Mouse (Mus musculus): Measurements from ENCODE around the gene Fam169a. TPM values are rescaled to one million over a fixed set of nuclear protein-coding genes. Genes with fewer than 3 reads are reported as not detected.
"Not testable (repeated sequence)": the region's sequence is repeated elsewhere in the genome, so short reads cannot be mapped to it uniquely, and the experiment has no call there.

Gene Fam169a
- total and polyA plus RNA-seq, 3 experiments, result 0.42 to 0.79 TPM; not detected in 1

DNA sequence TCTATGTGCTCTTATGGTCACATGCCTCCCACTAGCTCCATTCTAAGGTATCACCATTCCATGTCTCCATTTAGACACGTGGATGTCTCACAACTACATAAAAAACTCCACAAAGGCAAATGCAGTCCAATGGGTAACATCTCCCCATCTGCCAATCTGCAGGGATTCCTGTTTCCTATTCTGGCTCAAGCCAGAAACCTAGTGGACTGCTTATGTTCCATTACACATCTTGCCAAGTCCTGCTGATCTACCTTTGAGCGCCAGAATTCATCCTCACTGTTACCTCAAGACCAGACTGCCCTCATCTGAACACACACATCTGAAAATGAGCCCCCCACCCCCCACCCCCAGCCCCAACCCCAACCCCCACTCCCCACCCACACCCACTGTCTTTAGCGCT is 4.9 kb upstream of the Fam169a start:
- TF ChIP-seq BHLHE40 (IDR thresholded peaks at IDR 0.05; ENCODE audit: low read depth, low read length), result no peak
- no peak for TF ChIP-seq ELF1 (IDR thresholded peaks at IDR 0.05; ENCODE audit: low read depth, low read length)
- no peak for TF ChIP-seq CHD2 (IDR thresholded peaks at IDR 0.05; ENCODE audit: low read length)
- no peak for TF ChIP-seq MXI1 (IDR thresholded peaks at IDR 0.05; ENCODE audit: low read depth, low read length)
- DNase-seq (ENCODE audit: extremely low read depth), result no peak
- Histone ChIP-seq H3K9ac (ENCODE audit: insufficient read depth, low read depth) (no peak overlapping the region), H3K79me2 (replicated peaks; ENCODE audit: control insufficient read depth, extremely low read depth, insufficient read depth, poor library complexity, severe bottlenecking) (no peaks in the 10 kb centered on the region), H3K4me1 (ENCODE audit: control insufficient read depth in 1 of 2, insufficient read depth in 2 of 2) (peaks cover 0 to 5% of the 10 kb centered on the region in 2 experiments; a peak in 2 of 4 replicates), H3K4me3 (replicated peaks in 1 of 3; ENCODE audit: low read depth in 2 of 3, low read length in 2 of 3, poor library complexity in 1 of 3) (no peak overlapping the region), H3K9me3 (replicated peaks; ENCODE audit: low read length) (no peaks in the 10 kb centered on the region), H3K27me3 (replicated peaks) (no peaks in the 10 kb centered on the region), H3K4me2 (ENCODE audit: insufficient read depth, low read depth, poor library complexity, severe bottlenecking) (no peak overlapping the region), H3K27ac (ENCODE audit: insufficient read depth, low read depth) (no peak overlapping the region), H3K36me3 (replicated peaks in 1 of 2; ENCODE audit: control insufficient read depth in 1 of 2, insufficient read depth in 1 of 2, low read length in 1 of 2) (no peaks in the 10 kb centered on the region)
- in situ Hi-C loops (cut with MboI; ENCODE audit: low pct_ligation_motif_present, low pct_unique_long_range_greater_than_20kb, low sequenced_read_pairs), result no loop called here
- dilution Hi-C loops (cut with MboI; ENCODE audit: extremely low pct_ligation_motif_present, extremely low pct_unique_long_range_greater_than_20kb, low sequenced_read_pairs), result no loop called here

DNA sequence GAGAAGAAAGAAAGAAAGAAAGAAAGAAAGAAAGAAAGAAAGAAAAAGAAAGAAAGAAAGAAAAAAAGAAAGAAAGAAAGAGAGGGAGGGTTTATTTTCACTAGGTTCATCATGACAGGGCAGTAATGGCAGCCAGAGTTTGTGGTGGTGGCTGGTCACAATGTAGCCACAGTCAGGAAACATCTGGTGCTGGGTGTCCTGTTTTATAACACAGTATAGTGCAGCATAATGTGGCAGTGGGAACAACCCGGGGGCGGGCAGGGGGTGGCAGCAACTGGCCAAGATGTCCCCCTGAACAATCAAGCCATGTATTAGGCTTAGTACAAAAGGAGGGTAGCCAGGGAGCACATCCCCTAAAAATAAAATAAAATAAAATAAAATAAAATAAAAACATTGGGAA is 3.7 kb upstream of the Fam169a start:
- peaks cover 0 to 5% of the 10 kb centered on the region in 2 experiments; a peak in 2 of 4 replicates for H3K4me1 ChIP-seq (ENCODE audit: control insufficient read depth in 1 of 2, insufficient read depth in 2 of 2)
- no peaks in the 10 kb centered on the region for H3K79me2 ChIP-seq (replicated peaks; ENCODE audit: control insufficient read depth, extremely low read depth, insufficient read depth, poor library complexity, severe bottlenecking)
- in situ Hi-C loops (cut with MboI; ENCODE audit: low pct_ligation_motif_present, low pct_unique_long_range_greater_than_20kb, low sequenced_read_pairs) (no loop called here), dilution Hi-C loops (cut with MboI; ENCODE audit: extremely low pct_ligation_motif_present, extremely low pct_unique_long_range_greater_than_20kb, low sequenced_read_pairs) (no loop called here)
- no peaks in the 10 kb centered on the region for H3K27me3 ChIP-seq (replicated peaks)
- no peak overlapping the region for H3K9ac ChIP-seq (ENCODE audit: insufficient read depth, low read depth)
- DNase-seq (ENCODE audit: extremely low read depth), result no peak
- H3K4me2 ChIP-seq (ENCODE audit: insufficient read depth, low read depth, poor library complexity, severe bottlenecking), result no peak overlapping the region
- H3K36me3 ChIP-seq (replicated peaks in 1 of 2; ENCODE audit: control insufficient read depth in 1 of 2, insufficient read depth in 1 of 2, low read length in 1 of 2), result no peaks in the 10 kb centered on the region
- H3K27ac ChIP-seq (ENCODE audit: insufficient read depth, low read depth), result no peak overlapping the region
- H3K9me3 ChIP-seq (replicated peaks; ENCODE audit: low read length), result no peaks in the 10 kb centered on the region
- no peak for TF ChIP-seq CHD2 (IDR thresholded peaks at IDR 0.05; ENCODE audit: low read length)
- TF ChIP-seq MAZ (IDR thresholded peaks at IDR 0.05; ENCODE audit: low read depth, low read length), result no peak
- TF ChIP-seq SMC3 (IDR thresholded peaks at IDR 0.05; ENCODE audit: low read depth, low read length), result no peak
- no peak for TF ChIP-seq POLR2AphosphoS2 (IDR thresholded peaks at IDR 0.05; ENCODE audit: low read depth, low read length)
- no peak overlapping the region for H3K4me3 ChIP-seq (replicated peaks in 1 of 3; ENCODE audit: low read depth in 2 of 3, low read length in 2 of 3, poor library complexity in 1 of 3)

DNA sequence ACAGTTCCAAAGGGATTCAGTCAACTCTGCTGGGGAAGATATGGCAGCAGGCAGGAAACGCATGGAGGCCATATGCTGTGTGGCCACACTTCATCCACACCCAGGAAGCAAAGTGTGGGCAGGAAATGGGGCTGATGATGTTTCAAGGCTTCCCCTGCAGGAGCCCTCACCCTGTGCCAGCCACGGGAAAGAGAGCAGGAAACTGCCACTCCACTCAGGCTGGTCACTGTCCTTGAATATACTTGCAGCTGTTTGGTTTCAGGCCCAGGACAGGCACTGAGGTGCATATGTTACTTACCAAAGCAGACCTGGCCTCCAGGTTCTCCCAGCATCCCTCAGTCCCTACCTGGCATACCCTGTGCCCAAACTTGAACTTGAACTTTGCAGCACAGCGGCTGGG is 2.7 kb upstream of the Fam169a start:
- Histone ChIP-seq H3K36me3 (replicated peaks in 1 of 2; ENCODE audit: control insufficient read depth in 1 of 2, insufficient read depth in 1 of 2, low read length in 1 of 2) (no peaks in the 10 kb centered on the region), H3K4me2 (ENCODE audit: insufficient read depth, low read depth, poor library complexity, severe bottlenecking) (no peak overlapping the region), H3K27ac (ENCODE audit: insufficient read depth, low read depth) (no peak overlapping the region), H3K9ac (ENCODE audit: insufficient read depth, low read depth) (no peak overlapping the region), H3K4me1 (ENCODE audit: control insufficient read depth in 1 of 2, insufficient read depth in 2 of 2) (peaks cover 0 to 5% of the 10 kb centered on the region in 2 experiments; a peak in 2 of 4 replicates), H3K27me3 (replicated peaks) (no peaks in the 10 kb centered on the region), H3K9me3 (replicated peaks; ENCODE audit: low read length) (no peaks in the 10 kb centered on the region), H3K79me2 (replicated peaks; ENCODE audit: control insufficient read depth, extremely low read depth, insufficient read depth, poor library complexity, severe bottlenecking) (no peaks in the 10 kb centered on the region), H3K4me3 (replicated peaks in 1 of 3; ENCODE audit: low read depth in 2 of 3, low read length in 2 of 3, poor library complexity in 1 of 3) (no peak overlapping the region)
- no peak for TF ChIP-seq ETS1 (conservative IDR thresholded peaks at IDR 0.05; ENCODE audit: low read depth, low read length)
- TF ChIP-seq TBP (conservative IDR thresholded peaks at IDR 0.05; ENCODE audit: low read depth, low read length), result no peak
- TF ChIP-seq MYC (IDR thresholded peaks at IDR 0.05; ENCODE audit: low read depth, low read length), result no peak
- no peak for TF ChIP-seq GABPA (IDR thresholded peaks at IDR 0.05; ENCODE audit: insufficient replicate concordance, low read depth, low read length)
- TF ChIP-seq MAFK (IDR thresholded peaks at IDR 0.05; ENCODE audit: insufficient replicate concordance, low read length), result no peak
- TF ChIP-seq TCF12 (IDR thresholded peaks at IDR 0.05; ENCODE audit: low read depth, low read length), result no peak
- TF ChIP-seq ZNF384 (IDR thresholded peaks at IDR 0.05; ENCODE audit: low read depth, low read length), result no peak
- TF ChIP-seq ZMIZ1 (IDR thresholded peaks at IDR 0.05; ENCODE audit: low read depth, low read length), result no peak
- no peak for TF ChIP-seq RCOR1 (conservative IDR thresholded peaks at IDR 0.05; ENCODE audit: low read depth, low read length)
- no peak for TF ChIP-seq MXI1 (IDR thresholded peaks at IDR 0.05; ENCODE audit: low read depth, low read length)
- TF ChIP-seq KAT2A (IDR thresholded peaks at IDR 0.05; ENCODE audit: insufficient replicate concordance, low read length), result no peak
- TF ChIP-seq JUND (conservative IDR thresholded peaks at IDR 0.05; ENCODE audit: low read depth, low read length), result no peak
- TF ChIP-seq BHLHE40 (IDR thresholded peaks at IDR 0.05; ENCODE audit: low read depth, low read length), result no peak
- no peak for TF ChIP-seq CHD2 (IDR thresholded peaks at IDR 0.05; ENCODE audit: low read length)
- in situ Hi-C loops (cut with MboI; ENCODE audit: low pct_ligation_motif_present, low pct_unique_long_range_greater_than_20kb, low sequenced_read_pairs) (no loop called here), dilution Hi-C loops (cut with MboI; ENCODE audit: extremely low pct_ligation_motif_present, extremely low pct_unique_long_range_greater_than_20kb, low sequenced_read_pairs) (no loop called here)
- DNase-seq (ENCODE audit: extremely low read depth), result no peak

DNA sequence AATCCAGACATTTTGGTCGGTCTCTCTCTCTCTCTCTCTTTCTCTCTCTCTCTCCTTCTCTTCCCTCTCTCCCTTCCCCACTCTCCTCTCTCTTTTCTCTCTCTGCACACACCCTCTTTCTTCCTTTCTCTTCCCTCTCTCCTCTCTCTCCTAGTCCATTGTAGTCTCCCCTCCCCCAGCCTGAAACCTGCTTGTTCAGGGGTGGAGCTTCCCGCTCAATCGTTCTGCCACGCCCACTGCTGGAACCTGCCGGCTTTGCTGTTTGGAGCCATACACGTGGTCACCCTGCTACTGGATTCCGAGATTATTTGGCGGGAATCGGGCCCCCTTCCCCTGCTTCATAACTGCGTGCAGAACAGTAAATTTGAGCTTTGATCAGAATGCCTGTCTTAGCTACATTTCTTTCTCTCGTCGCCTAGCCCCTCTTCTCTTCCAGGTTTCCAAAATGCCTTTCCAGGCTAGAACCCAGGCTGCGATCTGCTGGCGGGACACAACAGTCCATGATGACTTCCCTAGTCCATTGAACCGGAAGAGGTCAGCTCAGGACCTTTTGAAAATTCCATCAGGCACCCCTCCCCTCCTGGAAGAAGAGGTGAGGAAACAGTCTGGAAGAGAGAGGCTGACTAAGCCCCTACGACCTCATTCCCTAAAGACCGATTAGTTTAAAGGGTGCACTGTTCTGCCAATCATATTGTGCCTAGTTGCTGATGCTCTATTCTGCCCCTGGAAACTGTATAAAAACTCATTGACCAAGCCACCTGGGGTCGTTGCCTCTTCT is 2.1 kb upstream of the Fam169a start:
- H3K9ac ChIP-seq (ENCODE audit: insufficient read depth, low read depth); H3K4me2 ChIP-seq (ENCODE audit: insufficient read depth, low read depth, poor library complexity, severe bottlenecking); in situ Hi-C loops (cut with MboI; ENCODE audit: low pct_ligation_motif_present, low pct_unique_long_range_greater_than_20kb, low sequenced_read_pairs); DNase-seq (ENCODE audit: extremely low read depth); dilution Hi-C loops (cut with MboI; ENCODE audit: extremely low pct_ligation_motif_present, extremely low pct_unique_long_range_greater_than_20kb, low sequenced_read_pairs); H3K4me3 ChIP-seq (replicated peaks in 1 of 3; ENCODE audit: low read depth in 2 of 3, low read length in 2 of 3, poor library complexity in 1 of 3); H3K9me3 ChIP-seq (replicated peaks; ENCODE audit: low read length); H3K27ac ChIP-seq (ENCODE audit: insufficient read depth, low read depth); H3K79me2 ChIP-seq (replicated peaks; ENCODE audit: control insufficient read depth, extremely low read depth, insufficient read depth, poor library complexity, severe bottlenecking); H3K4me1 ChIP-seq (ENCODE audit: control insufficient read depth in 1 of 2, insufficient read depth in 2 of 2); H3K27me3 ChIP-seq (replicated peaks); H3K36me3 ChIP-seq (replicated peaks in 1 of 2; ENCODE audit: control insufficient read depth in 1 of 2, insufficient read depth in 1 of 2, low read length in 1 of 2): not testable (repeated sequence)

Data from CH12.LX (cell line).